Mouse (Mus musculus) ES-Bruce4 (cell line): ENCODE data around the gene Olfr1487.

Source experiments
- CTCF ChIP-seq: IDR thresholded peaks from one replicate; pipeline ENCODE4 v1.8.1; 2011; ENCODE audit warnings: low read depth, low read length
- EP300 ChIP-seq: IDR thresholded peaks from 2 replicates; pipeline ENCODE4 v1.6.1; 2011; ENCODE audit warnings: low read depth, low read length; ENCODE audit not compliant: insufficient read depth
- POLR2A ChIP-seq: IDR thresholded peaks from one replicate; pipeline ENCODE4 v1.8.1; 2011; ENCODE audit warnings: low read length; ENCODE audit not compliant: insufficient read depth

GRCm38 (mm10) chr19:13583211-13583610 lies 34.0 kb upstream of the Olfr1487 start, which contains the start of gene Olfr1484:
- no peak for TF ChIP-seq CTCF
- TF ChIP-seq POLR2A = no peak
- TF ChIP-seq EP300 = no peak
